Mouse (Mus musculus): ENCODE data around the gene Rai14.

DNA sequence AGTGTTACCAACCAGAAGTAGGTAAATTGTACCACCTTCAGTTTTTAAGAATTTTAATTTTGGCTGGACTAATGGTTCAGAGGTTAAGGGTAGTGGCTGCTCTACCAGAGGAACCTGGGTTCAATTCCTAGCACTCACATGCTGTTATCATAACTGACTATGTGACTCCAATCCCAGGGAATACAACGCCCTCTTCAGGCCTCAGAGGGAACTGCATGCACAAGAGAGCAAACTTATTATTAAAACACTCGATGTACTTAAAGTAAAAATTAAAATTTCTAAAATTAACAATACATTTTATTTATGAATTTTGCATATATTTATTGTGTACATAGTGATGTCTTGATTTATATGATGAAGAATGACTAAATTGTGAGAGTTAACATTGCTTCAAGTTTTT lies 127.9 kb downstream of the Rai14 start:
- peak; percentile 34; the same call in 1 of the 2 replicates for TF ChIP-seq CTCF (IDR thresholded peaks at IDR 0.05; ENCODE audit: low read depth)
- no peak for TF ChIP-seq EP300 (IDR thresholded peaks at IDR 0.05; ENCODE audit: low read depth)

All from liver, postnatal 0 days (tissue).